Mouse (Mus musculus): ENCODE data around the gene Dpt. TPM values are rescaled to one million over a fixed set of nuclear protein-coding genes. Genes with fewer than 3 reads are reported as not detected.
A peak's percentile ranks its signal among the peaks of the same experiment; 100 is the strongest.
"Not testable (repeated sequence)": the region's sequence is repeated elsewhere in the genome, so short reads cannot be mapped to it uniquely, and the experiment has no call there.

The Dpt gene
- total and polyA plus RNA-seq, 2 experiments from 2014 or later, result 0.40 TPM; not detected in 1

DNA sequence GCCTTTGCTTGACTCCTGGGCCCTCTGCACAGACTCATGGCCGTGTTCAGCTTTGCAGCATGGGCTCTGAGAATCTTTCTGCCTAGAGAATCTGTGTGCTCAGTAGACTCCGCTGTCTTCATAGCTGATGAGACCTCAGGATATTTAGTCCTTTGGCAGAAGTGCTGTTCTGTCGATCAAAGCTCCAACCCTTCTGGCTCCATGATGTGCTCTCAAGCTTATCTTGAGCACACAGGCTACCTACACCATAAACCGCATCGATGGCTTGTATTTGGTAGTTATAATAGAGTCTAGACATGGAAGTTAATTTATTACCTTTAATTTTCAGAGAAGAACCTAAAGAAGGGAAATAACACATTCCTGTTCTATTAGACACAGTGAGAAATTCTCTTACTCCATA lies 36.0 kb downstream of the Dpt start:
- no peaks in the 10 kb centered on the region for H3K27me3 ChIP-seq (ENCODE audit: insufficient read depth, low read length)
- no peak for TF ChIP-seq CTCF (IDR thresholded peaks at IDR 0.05; ENCODE audit: low read depth)
- H3K4me2 ChIP-seq (ENCODE audit: low read depth), result no peak overlapping the region
- ATAC-seq, result no peak
- H3K9me3 ChIP-seq (ENCODE audit: low read length), result no peaks in the 10 kb centered on the region
- H3K4me1 ChIP-seq (ENCODE audit: insufficient read depth), result no peaks in the 10 kb centered on the region
- H3K4me3 ChIP-seq (ENCODE audit: low read depth, low read length), result no peak overlapping the region
- H3K27ac ChIP-seq (ENCODE audit: low read depth, low read length), result no peak overlapping the region
- no peaks in the 10 kb centered on the region for H3K36me3 ChIP-seq (ENCODE audit: insufficient read depth)
- no peak for DNase-seq
- 95% methylated on average over 5 of the region's 5 CpGs for WGBS
- H3K9ac ChIP-seq, result no peak overlapping the region

DNA sequence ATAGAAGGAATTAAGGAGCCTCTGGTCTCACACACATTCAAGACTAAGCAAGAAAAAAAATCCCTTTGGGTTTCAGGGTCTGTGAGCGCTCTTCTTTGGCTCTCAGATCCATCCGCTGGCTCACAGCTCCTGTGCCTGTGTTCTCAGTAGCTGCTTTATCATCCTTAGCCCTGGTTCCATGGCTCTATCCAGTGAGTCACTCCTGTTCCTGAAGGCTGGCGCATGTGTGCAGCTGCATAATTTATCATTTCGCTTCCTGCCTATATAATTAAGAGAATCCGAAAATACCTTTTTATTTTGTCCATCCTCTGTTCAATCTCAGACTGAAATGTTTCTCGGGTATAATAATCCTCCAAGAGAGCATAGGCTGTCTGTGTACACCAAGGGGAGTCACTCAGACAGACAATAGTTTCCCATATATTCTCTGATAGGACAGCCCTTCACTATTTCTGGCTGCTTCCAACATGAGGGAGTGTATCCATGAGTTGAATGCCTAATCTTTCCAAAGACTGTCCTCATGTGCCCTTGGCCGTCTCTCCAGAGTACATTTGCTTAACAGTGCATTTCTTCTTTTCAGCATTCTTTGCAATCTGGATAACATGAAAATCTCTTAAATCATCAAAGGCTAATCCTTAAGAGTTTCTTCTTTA lies 52.3 kb downstream of the Dpt start:
- Histone ChIP-seq H3K36me3 (ENCODE audit: insufficient read depth) (no peaks in the 10 kb centered on the region), H3K4me1 (ENCODE audit: insufficient read depth) (no peaks in the 10 kb centered on the region), H3K27me3 (ENCODE audit: insufficient read depth, low read length) (no peaks in the 10 kb centered on the region), H3K4me3 (ENCODE audit: low read depth, low read length) (no peak overlapping the region), H3K4me2 (ENCODE audit: low read depth) (no peak overlapping the region), H3K9me3 (ENCODE audit: low read length) (no peaks in the 10 kb centered on the region), H3K9ac (no peak overlapping the region), H3K27ac (ENCODE audit: low read depth, low read length) (no peak overlapping the region)
- DNase-seq, result peak; percentile 21
- WGBS, result 68% methylated on average over 7 of the region's 7 CpGs
- TF ChIP-seq CTCF (IDR thresholded peaks at IDR 0.05; ENCODE audit: low read depth), result no peak
- ATAC-seq, result peak; percentile 79

DNA sequence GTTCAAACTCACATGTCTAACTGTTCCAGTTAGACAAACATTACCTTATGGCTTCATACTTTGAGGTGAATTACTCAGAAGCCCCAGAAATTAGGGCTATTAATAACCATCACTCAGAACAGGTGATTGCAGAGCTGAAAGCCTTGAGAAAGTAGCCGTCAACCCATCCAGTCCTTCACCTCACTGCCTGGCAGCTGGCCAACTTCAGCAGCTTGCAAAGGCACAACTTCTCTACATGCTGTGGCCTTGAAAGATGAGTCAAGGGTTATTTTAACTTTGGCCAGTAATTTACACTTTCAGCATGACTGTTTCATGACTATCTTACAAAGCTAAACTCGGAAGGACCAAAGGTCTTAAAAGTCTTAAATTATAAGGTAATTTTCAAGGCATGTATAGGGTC lies 59.3 kb downstream of the Dpt start:
- WGBS, result 65% methylated on average over 2 of the region's 2 CpGs
- not testable (repeated sequence) for DNase-seq

GRCm38 (mm10) chr1:164859952-164860351 lies 63.5 kb downstream of the Dpt start:
- no peak overlapping the region for H3K27ac ChIP-seq (ENCODE audit: low read depth, low read length)
- DNase-seq (no peak), ATAC-seq (no peak)
- no peaks in the 10 kb centered on the region for H3K27me3 ChIP-seq (ENCODE audit: insufficient read depth, low read length)
- H3K4me2 ChIP-seq (ENCODE audit: low read depth), result no peak overlapping the region
- no peak for TF ChIP-seq CTCF (IDR thresholded peaks at IDR 0.05; ENCODE audit: low read depth)
- no peaks in the 10 kb centered on the region for H3K9me3 ChIP-seq (ENCODE audit: low read length)
- H3K4me1 ChIP-seq (ENCODE audit: insufficient read depth), result no peaks in the 10 kb centered on the region
- H3K4me3 ChIP-seq (ENCODE audit: low read depth, low read length), result no peak overlapping the region
- no peak overlapping the region for H3K9ac ChIP-seq
- no peaks in the 10 kb centered on the region for H3K36me3 ChIP-seq (ENCODE audit: insufficient read depth)
- 76% methylated on average over 11 of the region's 11 CpGs for WGBS

More for the DNA sequence above, 59.3 kb downstream of the Dpt start:
- not testable (repeated sequence) for ATAC-seq; H3K36me3 ChIP-seq (ENCODE audit: insufficient read depth); H3K9me3 ChIP-seq (ENCODE audit: low read length); H3K27me3 ChIP-seq (ENCODE audit: insufficient read depth, low read length); H3K27ac ChIP-seq (ENCODE audit: low read depth, low read length); H3K4me2 ChIP-seq (ENCODE audit: low read depth); H3K4me3 ChIP-seq (ENCODE audit: low read depth, low read length); H3K4me1 ChIP-seq (ENCODE audit: insufficient read depth); H3K9ac ChIP-seq

DNA sequence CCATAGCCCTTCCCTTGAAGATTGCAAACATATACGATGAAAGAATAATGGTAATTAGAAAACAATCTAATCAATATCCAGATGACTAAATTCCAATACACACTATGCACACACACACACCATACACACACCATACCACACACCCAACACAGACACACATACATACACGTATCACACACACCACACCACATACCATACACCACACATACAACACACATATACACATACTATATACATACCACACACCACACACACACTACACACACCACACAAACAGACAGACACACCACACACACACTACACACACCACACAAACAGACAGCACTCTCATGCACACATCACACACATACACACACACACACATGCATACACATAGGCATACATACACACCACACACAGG lies 64.3 kb downstream of the Dpt start:
- Histone ChIP-seq H3K4me1 (ENCODE audit: insufficient read depth) (no peaks in the 10 kb centered on the region), H3K36me3 (ENCODE audit: insufficient read depth) (no peaks in the 10 kb centered on the region), H3K27me3 (ENCODE audit: insufficient read depth, low read length) (no peaks in the 10 kb centered on the region), H3K4me2 (ENCODE audit: low read depth) (no peak overlapping the region), H3K9me3 (ENCODE audit: low read length) (no peaks in the 10 kb centered on the region), H3K27ac (ENCODE audit: low read depth, low read length) (no peak overlapping the region), H3K4me3 (ENCODE audit: low read depth, low read length) (no peak overlapping the region), H3K9ac (no peak overlapping the region)
- no peak for TF ChIP-seq CTCF (IDR thresholded peaks at IDR 0.05; ENCODE audit: low read depth)
- no peak for ATAC-seq
- WGBS, result 95% methylated on average over 2 of the region's 2 CpGs
- no peak for DNase-seq

- DNase-seq (no peak), ATAC-seq (no peak)
- 68% methylated on average over 4 of the region's 4 CpGs for WGBS
These were observed 65.1 kb downstream of the Dpt start for GRCm38 (mm10) chr1:164861501-164861900.

DNA sequence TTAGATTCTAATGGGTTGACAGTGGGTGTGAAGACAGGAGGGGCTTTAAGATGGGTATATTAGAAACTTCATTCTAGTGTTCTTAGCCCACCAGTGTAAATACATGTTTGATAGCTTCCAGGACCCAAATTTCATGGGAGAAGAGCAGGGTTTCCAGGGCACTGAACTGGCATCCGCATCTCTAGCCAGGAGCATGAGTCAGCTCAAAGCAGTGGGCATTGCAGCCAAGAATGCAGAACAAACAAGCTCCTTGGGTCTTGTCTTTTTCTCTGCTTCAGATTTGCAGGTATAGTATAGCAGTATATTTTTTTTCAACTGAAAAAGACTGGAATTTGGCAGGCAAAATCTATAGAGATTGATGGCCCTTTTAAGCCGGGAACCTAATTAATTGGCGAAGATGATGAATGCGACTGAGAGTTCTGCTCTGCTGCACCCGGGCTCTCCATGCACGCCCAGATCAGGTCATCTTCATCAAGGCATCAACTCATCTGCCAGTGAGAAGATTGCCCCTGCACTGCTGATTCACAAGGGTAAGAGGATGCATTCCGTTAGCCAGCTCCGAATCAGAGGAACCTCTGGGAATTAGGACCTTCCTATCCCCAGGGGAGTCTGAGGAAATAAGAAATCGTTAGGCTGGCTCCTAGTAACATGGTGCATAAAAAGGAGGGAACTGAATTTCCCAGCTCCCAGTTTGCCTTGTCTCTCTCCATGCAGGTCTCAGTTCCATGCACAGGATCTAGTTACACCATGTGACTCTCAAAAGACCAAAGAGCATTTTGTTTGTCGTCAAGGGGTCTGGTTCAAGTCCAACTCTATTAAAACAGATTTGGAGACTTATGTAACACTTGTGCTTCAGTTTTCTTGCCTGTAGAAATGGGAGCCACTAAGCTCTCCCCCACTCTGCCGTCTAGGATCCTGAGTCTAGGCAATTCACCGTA lies 66.8 kb downstream of the Dpt start:
- H3K27me3 ChIP-seq (ENCODE audit: insufficient read depth, low read length), result no peaks in the 10 kb centered on the region
- H3K36me3 ChIP-seq (ENCODE audit: insufficient read depth), result no peaks in the 10 kb centered on the region
- H3K9ac ChIP-seq, result no peak overlapping the region
- H3K27ac ChIP-seq (ENCODE audit: low read depth, low read length), result no peak overlapping the region
- H3K9me3 ChIP-seq (ENCODE audit: low read length), result no peaks in the 10 kb centered on the region
- ATAC-seq (no peak), DNase-seq (no peak)
- 45% methylated on average over 12 of the region's 12 CpGs for WGBS
- no peak overlapping the region for H3K4me3 ChIP-seq (ENCODE audit: low read depth, low read length)
- H3K4me1 ChIP-seq (ENCODE audit: insufficient read depth), result no peaks in the 10 kb centered on the region
- no peak for TF ChIP-seq CTCF (IDR thresholded peaks at IDR 0.05; ENCODE audit: low read depth)
- no peak overlapping the region for H3K4me2 ChIP-seq (ENCODE audit: low read depth)

More at GRCm38 (mm10) chr1:164861501-164861900, 65.1 kb downstream of the Dpt start:
- Histone ChIP-seq H3K4me3 (ENCODE audit: low read depth, low read length) (no peak overlapping the region), H3K27me3 (ENCODE audit: insufficient read depth, low read length) (no peaks in the 10 kb centered on the region), H3K27ac (ENCODE audit: low read depth, low read length) (no peak overlapping the region), H3K36me3 (ENCODE audit: insufficient read depth) (no peaks in the 10 kb centered on the region), H3K9me3 (ENCODE audit: low read length) (no peaks in the 10 kb centered on the region), H3K4me1 (ENCODE audit: insufficient read depth) (no peaks in the 10 kb centered on the region), H3K9ac (no peak overlapping the region), H3K4me2 (ENCODE audit: low read depth) (no peak overlapping the region)
- no peak for TF ChIP-seq CTCF (IDR thresholded peaks at IDR 0.05; ENCODE audit: low read depth)
